ENCODE assay signal across 9 mouse cellular contexts in genomic region chr19:17159676-17160075, GRCm38 (mm10).
DNase-seq lines count a peak whose midpoint lies in the region; ATAC-seq lines count a peak whose summit lies in the region.
"Had no signal": no experiment of that assay in that cellular context is flagged by ENCODE, and none has a peak within 500 bp of the region (broad histone marks: within the 10 kb centered on the region; RNA-seq: fewer than 3 reads in every experiment).

No protein-coding gene starts in this region.

- ATAC-seq in CD4-positive, CD25-positive, alpha-beta regulatory T cell, adult 4 months: no peak
- ATAC-seq: activated CD4-positive, CD25-positive, alpha-beta regulatory T cell, adult 4 months had no signal

- DNase-seq in adrenal gland, adult 2 months: peak; percentile 42
- no peak for DNase-seq in adrenal gland, postnatal 25 days
- peak; percentile 59 for DNase-seq in left cerebral cortex, postnatal 4 days
- DNase-seq in left cerebral cortex, adult 9 months (ENCODE audit: low spot score in 2 of 2): no peak
- peak; percentile 76 for DNase-seq in NIH3T3 (ENCODE audit: low read depth)
- peak; percentile 92 for DNase-seq in cerebellum, adult 9-11 months
- DNase-seq in layer of hippocampus, adult 11-12 months (ENCODE audit: low spot score): no peak

- intact Hi-C loops in left cerebral cortex, postnatal 4 days (cut with DNase I): no loop called here

Comparison
In these comparisons a context has a peak if more than half of its experiments do, and no peak if none do; other contexts are left out.
1. DNase-seq: peak in adrenal gland, adult 2 months (single experiment), left cerebral cortex, postnatal 4 days (single experiment), NIH3T3 (single experiment) and cerebellum, adult 9-11 months (single experiment); none in adrenal gland, postnatal 25 days (single experiment), left cerebral cortex, adult 9 months (0 of 2) and layer of hippocampus, adult 11-12 months (single experiment).